Mouse (Mus musculus) central nervous system, embryonic 18 days (tissue): ENCODE measurements around the gene Ergic2. TPM values are rescaled to one million over a fixed set of nuclear protein-coding genes. Genes with fewer than 3 reads are reported as not detected.

ENCODE experiments used
- polyA plus RNA-seq: library from polyadenylated mRNA; depleted of rRNA; stranded (reverse); fragments of >200 nt; gene quantifications from 2 replicates; pipeline ENCODE4 v1.2.3, GENCODE M21; 2012; rRNA removed

Ergic2 gene
- polyA plus RNA-seq, result 79.8 and 99.3 TPM in 2 replicates

DNA sequence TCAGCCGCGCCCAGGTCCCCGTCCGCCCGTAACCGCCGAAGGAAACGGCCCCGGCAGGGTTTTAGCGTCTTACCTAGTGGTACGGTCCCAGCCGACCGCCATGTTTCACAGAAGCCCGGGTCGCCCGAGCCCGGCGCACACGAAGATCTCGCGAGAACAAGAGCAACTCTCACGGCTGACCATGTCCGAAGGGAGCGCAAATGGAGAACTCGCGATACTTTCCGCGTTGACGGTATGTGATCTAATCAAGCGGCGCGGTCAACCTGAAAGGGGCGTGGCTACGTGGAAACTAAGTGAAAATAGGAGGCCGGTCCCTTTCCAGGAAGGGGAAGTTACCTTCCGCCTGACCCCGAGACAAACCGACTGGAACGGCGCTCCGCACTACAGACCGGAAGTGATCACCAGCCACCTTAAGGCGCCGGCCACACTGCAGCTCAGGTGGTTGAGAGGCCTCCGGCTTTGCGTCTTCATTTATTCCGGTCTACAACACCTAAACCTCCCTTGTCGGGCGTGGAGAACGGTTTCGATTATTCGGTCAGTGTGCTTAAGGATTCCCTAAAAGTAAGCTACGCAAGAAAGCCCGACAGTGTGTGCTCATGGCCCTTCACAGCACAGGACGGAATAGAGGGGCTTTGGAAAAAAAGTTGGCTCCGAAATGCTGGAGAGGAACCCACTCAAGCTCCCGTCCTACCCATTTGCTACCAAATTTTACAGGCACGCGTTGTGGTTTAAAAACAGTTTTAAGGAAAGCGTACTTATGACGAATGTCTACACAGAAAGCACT is at the start of gene Ergic2:
Gene Ergic2, minus strand, starts transcription at position 478 of the 784 bp plus-strand sequence.

Other genes with a start within 250 kb of the Ergic2 start
- gene Far2, start 165.1 kb downstream of the Ergic2 start, polyA plus RNA-seq, result 16.2 and 18.1 TPM in 2 replicates
- 11.2 and 12.2 TPM in 2 replicates for gene Tmtc1, start 232.0 kb upstream of the Ergic2 start, polyA plus RNA-seq